22 mouse cellular contexts compared by ENCODE assay signal in the genomic region with DNA sequence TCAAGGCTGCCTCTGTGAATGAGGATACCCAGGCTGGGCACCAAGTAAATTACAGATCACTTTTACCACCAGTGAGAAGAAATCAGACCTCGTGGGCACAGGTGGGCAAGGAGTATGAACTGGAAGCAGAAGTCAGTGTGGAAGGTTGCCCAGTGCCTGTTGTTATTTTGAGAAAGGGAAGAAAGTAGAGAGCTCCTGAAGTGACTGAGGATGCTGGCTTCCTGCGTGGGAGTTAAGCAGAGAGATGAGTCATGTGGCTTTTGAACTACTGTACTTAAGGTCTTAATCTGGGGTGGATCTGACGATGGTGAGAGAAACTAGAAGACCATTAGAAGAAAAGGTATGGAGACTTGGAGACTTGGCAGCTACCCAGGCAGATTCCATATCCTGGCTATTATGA. TPM values are rescaled to one million over a fixed set of nuclear protein-coding genes. Genes with fewer than 3 reads are reported as not detected.
DNase-seq lines count a peak whose midpoint lies in the region; ATAC-seq and TF ChIP-seq lines count a peak whose summit lies in the region.
"Had no signal": no experiment of that assay in that cellular context is flagged by ENCODE, and none has a peak within 500 bp of the region (broad histone marks: within the 10 kb centered on the region; RNA-seq: fewer than 3 reads in every experiment).

No protein-coding gene starts in this region.

- 27% methylated on average over 3 of the region's 3 CpGs for WGBS in olfactory bulb, adult 2 months
- WGBS in forebrain, embryonic 15.5 days: 86% methylated on average over 3 of the region's 3 CpGs

- H3K9me3 ChIP-seq in forebrain, embryonic 15.5 days: no peaks in the 10 kb centered on the region
- H3K9me3 ChIP-seq: forebrain, embryonic 13.5 days; hindbrain, embryonic 10.5 days; limb, embryonic 12.5 days; liver, embryonic 12.5 days; megakaryocyte, embryonic 14.5 days; neural tube, embryonic 13.5 days had no signal

- no peak for DNase-seq in left cerebral cortex, adult 2 months (ENCODE audit: extremely low spot score in 1 of 2, low spot score in 2 of 2)
- DNase-seq in left cerebral cortex, postnatal 36 days (ENCODE audit: low spot score in 2 of 2): no peak
- DNase-seq in CD4-positive, CD25-positive, alpha-beta regulatory T cell, adult 2 months (ENCODE audit: low read depth, low spot score): peak; percentile 63
- DNase-seq in liver: no peak
- DNase-seq: adrenal gland, adult 2 months; B cell, adult 2 months; gastrocnemius, adult 2 months; kidney, adult 18-20 months; lung, adult 2 months; midbrain, embryonic 14.5 days; right cerebral cortex, adult 18-20 months; right cerebral cortex, postnatal 4 days had no signal

- H3K27ac ChIP-seq in left cerebral cortex, adult 2 months: peak overlapping the region; percentile 19; the same call in 1 of the 2 replicates
- H3K27ac ChIP-seq in olfactory bulb, adult 2 months (ENCODE audit: insufficient read depth, low read depth, low read length): peak overlapping the region; percentile 60; the same call in 1 of the 2 replicates
- H3K27ac ChIP-seq in forebrain, embryonic 15.5 days (replicated peaks): no peak overlapping the region
- H3K27ac ChIP-seq: forebrain, embryonic 13.5 days; gastrocnemius, adult 2 months; hindbrain, embryonic 10.5 days; hindbrain, postnatal 0 days; limb, embryonic 12.5 days; liver, embryonic 12.5 days; neural tube, embryonic 13.5 days had no signal

- peaks cover 6% of the 10 kb centered on the region for H3K4me1 ChIP-seq in olfactory bulb, adult 2 months (ENCODE audit: control insufficient read depth, insufficient read depth, low read length)
- no peaks in the 10 kb centered on the region for H3K4me1 ChIP-seq in forebrain, embryonic 15.5 days
- H3K4me1 ChIP-seq: limb, embryonic 12.5 days; liver, embryonic 12.5 days had no signal

- H3K4me2 ChIP-seq in forebrain, embryonic 15.5 days (replicated peaks): no peak overlapping the region
- H3K4me2 ChIP-seq: forebrain, embryonic 13.5 days; limb, embryonic 12.5 days; liver, embryonic 12.5 days; neural tube, embryonic 13.5 days had no signal

- no peak for TF ChIP-seq CTCF in left cerebral cortex, adult 2 months (IDR thresholded peaks at IDR 0.05)
- no peak for TF ChIP-seq CTCF in olfactory bulb, adult 2 months (IDR thresholded peaks at IDR 0.05; ENCODE audit: insufficient read depth, low read depth, low read length)

- TF ChIP-seq POLR2A in olfactory bulb, adult 2 months (IDR thresholded peaks at IDR 0.05; ENCODE audit: insufficient read depth, low read depth, low read length): no peak

- no peak overlapping the region for H3K9ac ChIP-seq in forebrain, embryonic 15.5 days (replicated peaks)
- H3K9ac ChIP-seq: forebrain, embryonic 13.5 days; limb, embryonic 12.5 days; liver, embryonic 12.5 days; neural tube, embryonic 13.5 days had no signal

- intact Hi-C loops in left cerebral cortex, adult 2 months (cut with DNase I): no loop called here
- intact Hi-C loops in left cerebral cortex, postnatal 36 days (cut with DNase I): no loop called here

- H3K27me3 ChIP-seq in forebrain, embryonic 15.5 days: no peaks in the 10 kb centered on the region
- H3K27me3 ChIP-seq: forebrain, embryonic 13.5 days; limb, embryonic 12.5 days; liver, embryonic 12.5 days; megakaryocyte, embryonic 14.5 days; neural tube, embryonic 13.5 days had no signal

- H3K4me3 ChIP-seq in left cerebral cortex, adult 2 months: no peak overlapping the region
- H3K4me3 ChIP-seq in olfactory bulb, adult 2 months (ENCODE audit: insufficient read depth, low read depth, low read length): no peak overlapping the region
- no peak overlapping the region for H3K4me3 ChIP-seq in forebrain, embryonic 15.5 days
- H3K4me3 ChIP-seq: forebrain, embryonic 13.5 days; gastrocnemius, adult 2 months; hindbrain, embryonic 10.5 days; limb, embryonic 12.5 days; liver, embryonic 12.5 days; megakaryocyte, embryonic 14.5 days; neural tube, embryonic 13.5 days had no signal

- peak; percentile 80 for ATAC-seq in activated CD4-positive, CD25-positive, alpha-beta regulatory T cell, adult 4 months
- no peak for ATAC-seq in forebrain, embryonic 15.5 days (replicated peaks)
- ATAC-seq: forebrain, embryonic 13.5 days; hindbrain, postnatal 0 days; liver, embryonic 12.5 days had no signal

- 0 out of 2 replicates have a peak, but pooled peaks cover 6% of the 10 kb centered on the region for H3K36me3 ChIP-seq in forebrain, embryonic 15.5 days
- H3K36me3 ChIP-seq: limb, embryonic 12.5 days; liver, embryonic 12.5 days had no signal

RNA-seq across cellular contexts. Expression of a gene that starts 20.7 kb away (rescaled TPM):
- total RNA-seq in left cerebral cortex, adult 2 months (2021): 10 to 100 TPM; 95.9 to 98.5 TPM
- 100 to 1,000 TPM in 1 of 2 experiments, 10 to 100 TPM in 1; 82.7 to 107 TPM for total RNA-seq in left cerebral cortex, postnatal 36 days (2021)
- 10 to 100 TPM; 18.9 to 21.7 TPM for polyA plus RNA-seq in activated CD4-positive, CD25-positive, alpha-beta regulatory T cell, adult 4 months (2017; shearing (Covaris generic))
- polyA plus RNA-seq in olfactory bulb, adult 2 months (2012; ENCODE audit: insufficient read depth, insufficient read length, low replicate concordance, missing spikeins): 219 TPM in 1 of 2 replicates, not detected in the other
- 50.0 and 53.2 TPM in 2 replicates for polyA plus RNA-seq in forebrain, embryonic 15.5 days (2015; fragmentation: Nextera tagmentation; extraction: Ambion mirVana)

RNA-seq across cellular contexts. Expression of a gene that starts 49.7 kb away (rescaled TPM):
- total RNA-seq in left cerebral cortex, adult 2 months (2021): 100 to 1,000 TPM; 200 to 236 TPM
- 100 to 1,000 TPM; 228 to 243 TPM for total RNA-seq in left cerebral cortex, postnatal 36 days (2021)
- polyA plus RNA-seq in activated CD4-positive, CD25-positive, alpha-beta regulatory T cell, adult 4 months (2017; shearing (Covaris generic)): under 1 TPM in 1 of 2 experiments, not detected in 1; 0.21 TPM
- polyA plus RNA-seq in olfactory bulb, adult 2 months (2012; ENCODE audit: insufficient read depth, insufficient read length, low replicate concordance, missing spikeins): not detected in 2 replicates
- 23.6 and 23.8 TPM in 2 replicates for polyA plus RNA-seq in forebrain, embryonic 15.5 days (2015; fragmentation: Nextera tagmentation; extraction: Ambion mirVana)
